Mouse (Mus musculus) hindbrain, embryonic 16.5 days (tissue): ENCODE measurements at regions not wholly inside any gene's neighbourhood (a gene's known extent, or its start where the extent isn't known, plus 50 kb on each side); places are given as distances from the start of the nearest gene placed in this dataset.

Source experiments
- ATAC-seq: fragments of 200-750 bp; cut with Nextera tagmentation; 2 replicates; pipeline ENCODE4 v1.8.0; 2017; ENCODE audit warnings: moderate TSS enrichment, moderate library complexity
- H3K27ac ChIP-seq: fragments of 300-500 bp; sonication (generic); 2 replicates; pipeline ENCODE4 v1.5.1; 2014; ENCODE audit warnings: low read depth, mild to moderate bottlenecking, control low read depth, low read length, moderate library complexity
- H3K27me3 ChIP-seq: fragments of 300-500 bp; sonication (generic); replicated peaks from 2 replicates; pipeline ENCODE4 v1.6.1; 2014; ENCODE audit warnings: low read length; ENCODE audit not compliant: control insufficient read depth, insufficient read depth
- H3K36me3 ChIP-seq: fragments of 300-500 bp; sonication (generic); 2 replicates; pipeline ENCODE4 v1.6.1; 2014; ENCODE audit warnings: mild to moderate bottlenecking, low read length, moderate library complexity, mixed read lengths; ENCODE audit not compliant: control insufficient read depth, insufficient read depth
- H3K4me1 ChIP-seq: fragments of 300-500 bp; sonication (generic); 2 replicates; pipeline ENCODE4 v1.6.1; 2014; ENCODE audit warnings: low read depth, low read length; ENCODE audit not compliant: control insufficient read depth, insufficient read depth
- H3K4me2 ChIP-seq: fragments of 300-500 bp; sonication (generic); 2 replicates; pipeline ENCODE4 v1.6.1; 2014; ENCODE audit warnings: mild to moderate bottlenecking, low read length, control low read depth, moderate library complexity
- H3K4me3 ChIP-seq: fragments of 300-500 bp; sonication (generic); 2 replicates; pipeline ENCODE4 v1.5.1; 2014; ENCODE audit warnings: mild to moderate bottlenecking, low read length, control low read depth, moderate library complexity
- H3K9ac ChIP-seq: fragments of 300-500 bp; sonication (generic); 2 replicates; pipeline ENCODE4 v1.6.1; 2014; ENCODE audit warnings: low read depth, mild to moderate bottlenecking, control low read depth, low read length, moderate library complexity
- H3K9me3 ChIP-seq: fragments of 300-500 bp; sonication (generic); 2 replicates; pipeline ENCODE4 v1.6.1; 2014; ENCODE audit warnings: mild to moderate bottlenecking, low read length, moderate library complexity; ENCODE audit not compliant: control insufficient read depth
- WGBS: fragments of 180-500 bp; shearing (Covaris S2); extraction: QIAGEN DNeasy Blood & Tissue Kit; methylation state at CpG from one replicate; pipeline ENCODE4 v1.1.7; 2014; 5-methylcytosine and 5-hydroxymethylcytosine counted together

GRCm38 (mm10) chr6:144863430-144863994 lies 81.7 kb upstream of the Sox5 start:
- ATAC-seq, result no peak
- 84% methylated on average over 3 of the region's 3 CpGs for WGBS

GRCm38 (mm10) chr6:144841510-144841909 lies 59.7 kb upstream of the Sox5 start:
- no peaks in the 10 kb centered on the region for H3K36me3 ChIP-seq
- no peaks in the 10 kb centered on the region for H3K4me1 ChIP-seq
- H3K9ac ChIP-seq, result no peak overlapping the region
- WGBS, result 66% methylated on average over 3 of the region's 3 CpGs
- no peak overlapping the region for H3K27ac ChIP-seq
- H3K27me3 ChIP-seq, result no peaks in the 10 kb centered on the region; the same call in 1 of the 2 replicates
- no peak overlapping the region for H3K4me2 ChIP-seq
- H3K9me3 ChIP-seq, result no peaks in the 10 kb centered on the region
- no peak for ATAC-seq
- no peak overlapping the region for H3K4me3 ChIP-seq

More at GRCm38 (mm10) chr6:144863430-144863994, 81.7 kb upstream of the Sox5 start:
- Histone ChIP-seq H3K4me3 (no peak overlapping the region), H3K9me3 (no peaks in the 10 kb centered on the region), H3K9ac (no peak overlapping the region), H3K4me1 (no peaks in the 10 kb centered on the region), H3K27ac (no peak overlapping the region), H3K4me2 (no peak overlapping the region), H3K36me3 (no peaks in the 10 kb centered on the region), H3K27me3 (no peaks in the 10 kb centered on the region)

- 100% methylated on average over 1 of the region's 1 CpGs for WGBS
- no peak overlapping the region for H3K4me3 ChIP-seq
- H3K27ac ChIP-seq, result no peak overlapping the region
- no peaks in the 10 kb centered on the region for H3K4me1 ChIP-seq
- H3K36me3 ChIP-seq, result no peaks in the 10 kb centered on the region
- no peak overlapping the region for H3K9ac ChIP-seq
- no peak for ATAC-seq
- no peak overlapping the region for H3K4me2 ChIP-seq
- peaks cover 2% of the 10 kb centered on the region; the same call in 1 of the 2 replicates for H3K27me3 ChIP-seq
- no peaks in the 10 kb centered on the region for H3K9me3 ChIP-seq
Observed at GRCm38 (mm10) chr6:144839383-144839782, 57.6 kb upstream of the Sox5 start.

GRCm38 (mm10) chr6:144834323-144835183 lies 52.8 kb upstream of the Sox5 start:
- WGBS, result 26% methylated on average over 19 of the region's 19 CpGs
- no peak for ATAC-seq
- H3K4me2 ChIP-seq, result no peak overlapping the region
- H3K27ac ChIP-seq, result no peak overlapping the region
- no peaks in the 10 kb centered on the region for H3K36me3 ChIP-seq
- H3K27me3 ChIP-seq, result 0 out of 2 replicates have a peak, but pooled peaks cover 2% of the 10 kb centered on the region
- H3K4me3 ChIP-seq, result no peak overlapping the region
- H3K9me3 ChIP-seq, result no peaks in the 10 kb centered on the region
- H3K9ac ChIP-seq, result no peak overlapping the region
- H3K4me1 ChIP-seq, result no peaks in the 10 kb centered on the region
